Mouse (Mus musculus) lung, postnatal 0 days (tissue): ENCODE data around the gene Dtymk.
"Not testable (repeated sequence)": the region's sequence is repeated elsewhere in the genome, so short reads cannot be mapped to it uniquely, and the experiment has no call there.

Source experiments
- CTCF ChIP-seq: IDR thresholded peaks from 2 replicates; pipeline ENCODE4 v1.5.1; 2016; ENCODE audit warnings: antibody characterized with exemption, mild to moderate bottlenecking
- EP300 ChIP-seq: IDR thresholded peaks from 2 replicates; pipeline ENCODE4 v1.6.1; 2016; ENCODE audit warnings: antibody characterized with exemption, mild to moderate bottlenecking, control low read depth

DNA sequence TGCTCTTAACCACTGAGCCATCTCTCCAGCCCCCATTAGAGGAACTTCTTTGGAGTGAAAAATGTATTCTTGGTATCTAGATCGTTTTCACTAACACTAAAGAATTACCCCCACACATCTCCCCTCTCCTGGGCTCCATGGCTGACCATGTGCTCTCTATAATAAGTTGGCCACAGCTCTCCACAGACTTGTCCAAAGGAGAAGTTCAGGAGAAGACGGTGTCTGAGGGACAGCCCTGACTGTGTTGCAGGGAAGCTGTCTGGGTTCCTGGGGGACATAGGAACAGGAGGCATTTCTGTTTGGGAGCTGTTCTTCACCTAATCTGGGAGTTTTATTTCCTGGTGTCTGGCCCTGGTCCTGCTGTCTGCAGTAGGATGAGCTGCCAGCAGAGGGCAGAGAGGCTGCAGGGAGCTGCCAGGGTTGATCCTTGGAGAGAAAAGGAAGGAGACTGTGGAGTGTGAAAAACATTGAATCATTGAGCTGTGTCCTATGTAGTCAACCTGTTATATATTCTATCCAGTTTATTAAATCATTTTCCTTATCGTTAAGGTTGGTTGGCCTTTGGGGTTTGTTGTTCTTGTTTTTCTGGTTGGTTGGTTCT is 44.1 kb upstream of the Dtymk start:
- not testable (repeated sequence) for TF ChIP-seq CTCF, EP300
